ENCODE assay signal across 8 mouse cellular contexts in genomic region chr7:127024755-127025555, GRCm38 (mm10). TPM values are rescaled to one million over a fixed set of nuclear protein-coding genes. Genes with fewer than 3 reads are reported as not detected.
A peak's percentile ranks its signal among the peaks of the same experiment; 100 is the strongest.
DNase-seq lines count a peak whose midpoint lies in the region; ATAC-seq lines count a peak whose summit lies in the region.

No protein-coding gene starts in this region.

- peak overlapping the region; percentile 94 for H3K4me2 ChIP-seq in forebrain, embryonic 11.5 days (ENCODE audit: low read depth, low read length, severe bottlenecking)
- peak overlapping the region; percentile 94 for H3K4me2 ChIP-seq in heart, embryonic 15.5 days
- H3K4me2 ChIP-seq in liver, embryonic 15.5 days: peak overlapping the region; percentile 98

- H3K27ac ChIP-seq in forebrain, embryonic 11.5 days (ENCODE audit: low read depth, low read length): peak overlapping the region; percentile 98
- H3K27ac ChIP-seq in heart, embryonic 15.5 days: peak overlapping the region; percentile 99
- peak overlapping the region; percentile 97 for H3K27ac ChIP-seq in liver, embryonic 15.5 days (replicated peaks)

- H3K4me3 ChIP-seq in forebrain, embryonic 11.5 days (ENCODE audit: low read depth, low read length): peak overlapping the region; percentile 82
- H3K4me3 ChIP-seq in heart, embryonic 15.5 days: peak overlapping the region; percentile 93
- H3K4me3 ChIP-seq in liver, embryonic 15.5 days (replicated peaks): peak overlapping the region; percentile 98

- 1% methylated on average over 30 of the region's 30 CpGs for WGBS in forebrain, embryonic 11.5 days
- 1% methylated on average over 30 of the region's 30 CpGs for WGBS in heart, embryonic 15.5 days
- under 1% methylated on average over 30 of the region's 30 CpGs for WGBS in liver, embryonic 15.5 days (ENCODE audit: insufficient replicate concordance)

- peak; percentile 32 for ATAC-seq in forebrain, embryonic 11.5 days (replicated peaks; ENCODE audit: low FRiP score)
- peak; percentile 7; the same call in 1 of the 2 replicates for ATAC-seq in heart, embryonic 15.5 days (replicated peaks; ENCODE audit: insufficient number of reproducible peaks, insufficient read depth, low FRiP score, low read depth)
- ATAC-seq in liver, embryonic 15.5 days (ENCODE audit: insufficient read depth): peak; percentile 16

- H3K36me3 ChIP-seq in forebrain, embryonic 11.5 days (ENCODE audit: control insufficient read depth, insufficient read depth, low read length): peaks cover 8% of the 10 kb centered on the region; the same call in 1 of the 2 replicates
- H3K36me3 ChIP-seq in heart, embryonic 15.5 days: peaks cover 29% of the 10 kb centered on the region
- H3K36me3 ChIP-seq in liver, embryonic 15.5 days (replicated peaks): peaks cover 62% of the 10 kb centered on the region

- peaks cover 35% of the 10 kb centered on the region for H3K4me1 ChIP-seq in forebrain, embryonic 11.5 days (replicated peaks; ENCODE audit: control insufficient read depth, insufficient read depth, low read length)
- peaks cover 60% of the 10 kb centered on the region for H3K4me1 ChIP-seq in heart, embryonic 15.5 days (replicated peaks)
- H3K4me1 ChIP-seq in liver, embryonic 15.5 days (replicated peaks): peaks cover 73% of the 10 kb centered on the region

- no peaks in the 10 kb centered on the region for H3K9me3 ChIP-seq in forebrain, embryonic 11.5 days (ENCODE audit: control insufficient read depth, low read length)
- no peaks in the 10 kb centered on the region for H3K9me3 ChIP-seq in heart, embryonic 15.5 days (replicated peaks)
- H3K9me3 ChIP-seq in liver, embryonic 15.5 days (replicated peaks): no peaks in the 10 kb centered on the region

- H3K27me3 ChIP-seq in forebrain, embryonic 11.5 days (ENCODE audit: control insufficient read depth, insufficient read depth, low read length): no peaks in the 10 kb centered on the region
- no peaks in the 10 kb centered on the region for H3K27me3 ChIP-seq in heart, embryonic 15.5 days
- H3K27me3 ChIP-seq in liver, embryonic 15.5 days: no peaks in the 10 kb centered on the region

- peak; percentile 81 for DNase-seq in ES-CJ7 (ENCODE audit: low read depth, low spot score)
- DNase-seq in c-Kit-positive CD71-positive TER-119-negative erythroid progenitor cells, embryonic 14.5 days (ENCODE audit: low read depth): peak; percentile 66
- DNase-seq in forebrain, embryonic 11.5 days (ENCODE audit: low spot score): peak; percentile 86
- peak; percentile 91 for DNase-seq in kidney, postnatal 14 days
- peak; percentile 78 for DNase-seq in neural tube, embryonic 10.5 days (ENCODE audit: extremely low spot score, low spot score)
- peak; percentile 83 for DNase-seq in testis, postnatal 10 days (ENCODE audit: low spot score)

- peak overlapping the region; percentile 99 for H3K9ac ChIP-seq in forebrain, embryonic 11.5 days (ENCODE audit: low read length)
- H3K9ac ChIP-seq in heart, embryonic 15.5 days: peak overlapping the region; percentile 99
- H3K9ac ChIP-seq in liver, embryonic 15.5 days: peak overlapping the region; percentile 99

RNA-seq across cellular contexts. Expression of gene Maz, which starts 1.9 kb away (rescaled TPM):
- polyA plus RNA-seq in forebrain, embryonic 11.5 days (2014; fragmentation: Nextera tagmentation; extraction: Ambion mirVana): 106 and 132 TPM in 2 replicates
- 35.6 and 53.7 TPM in 2 replicates for polyA plus RNA-seq in heart, embryonic 15.5 days (2015; fragmentation: Nextera tagmentation; extraction: Ambion mirVana)
- 38.1 and 45.7 TPM in 2 replicates for polyA plus RNA-seq in liver, embryonic 15.5 days (2015; fragmentation: Nextera tagmentation; extraction: Ambion mirVana)

RNA-seq across cellular contexts. Expression of gene Prrt2, which starts 3.9 kb away (rescaled TPM):
- 9.6 and 10.3 TPM in 2 replicates for polyA plus RNA-seq in forebrain, embryonic 11.5 days (2014; fragmentation: Nextera tagmentation; extraction: Ambion mirVana)
- polyA plus RNA-seq in heart, embryonic 15.5 days (2015; fragmentation: Nextera tagmentation; extraction: Ambion mirVana): 1.9 and 4.1 TPM in 2 replicates
- polyA plus RNA-seq in liver, embryonic 15.5 days (2015; fragmentation: Nextera tagmentation; extraction: Ambion mirVana): 0.13 and 0.56 TPM in 2 replicates

RNA-seq across cellular contexts. Expression of gene Gm42742, which starts 4.1 kb away (rescaled TPM):
- polyA plus RNA-seq in forebrain, embryonic 11.5 days (2014; fragmentation: Nextera tagmentation; extraction: Ambion mirVana): 60.9 and 64.7 TPM in 2 replicates
- 15.7 and 16.6 TPM in 2 replicates for polyA plus RNA-seq in heart, embryonic 15.5 days (2015; fragmentation: Nextera tagmentation; extraction: Ambion mirVana)
- 3.6 and 4.0 TPM in 2 replicates for polyA plus RNA-seq in liver, embryonic 15.5 days (2015; fragmentation: Nextera tagmentation; extraction: Ambion mirVana)

RNA-seq across cellular contexts. Expression of gene Pagr1a, which starts 7.8 kb away (rescaled TPM):
- 60.5 and 72.4 TPM in 2 replicates for polyA plus RNA-seq in forebrain, embryonic 11.5 days (2014; fragmentation: Nextera tagmentation; extraction: Ambion mirVana)
- 59.7 and 73.1 TPM in 2 replicates for polyA plus RNA-seq in heart, embryonic 15.5 days (2015; fragmentation: Nextera tagmentation; extraction: Ambion mirVana)
- 32.8 and 39.1 TPM in 2 replicates for polyA plus RNA-seq in liver, embryonic 15.5 days (2015; fragmentation: Nextera tagmentation; extraction: Ambion mirVana)

RNA-seq across cellular contexts. Expression of gene Pagr1b, which starts 8.7 kb away (rescaled TPM):
- polyA plus RNA-seq in forebrain, embryonic 11.5 days (2014; fragmentation: Nextera tagmentation; extraction: Ambion mirVana): not detected in 2 replicates
- 0.74 TPM in 1 of 2 replicates, not detected in the other for polyA plus RNA-seq in heart, embryonic 15.5 days (2015; fragmentation: Nextera tagmentation; extraction: Ambion mirVana)
- polyA plus RNA-seq in liver, embryonic 15.5 days (2015; fragmentation: Nextera tagmentation; extraction: Ambion mirVana): not detected in 2 replicates

Comparison
In these comparisons a context has a peak if more than half of its experiments do, and no peak if none do; other contexts are left out.
1. Peak in every context shown above with its lines: DNase-seq, ATAC-seq, H3K4me3 ChIP-seq and H3K27ac ChIP-seq.